Mouse (Mus musculus): ENCODE data around the gene Sh2b1. TPM values are rescaled to one million over a fixed set of nuclear protein-coding genes. Genes with fewer than 3 reads are reported as not detected.

The Sh2b1 gene
- polyA plus RNA-seq, 1 experiment from 2014 or later: 60.9 TPM

- Histone ChIP-seq H3K27me3 (0 out of 2 replicates have a peak, but pooled peaks cover 4% of the 10 kb centered on the region), H3K4me3 (peak within 1 kb of the TSS; percentile 77), H3K9me3 (no peaks in the 10 kb centered on the region), H3K9ac (replicated peaks) (peak within 1 kb of the TSS; percentile 89), H3K4me1 (peaks cover 15% of the 10 kb centered on the region), H3K27ac (replicated peaks) (peak within 1 kb of the TSS; percentile 88), H3K36me3 (0 out of 2 replicates have a peak, but pooled peaks cover 4% of the 10 kb centered on the region), H3K4me2 (replicated peaks) (peak within 1 kb of the TSS; percentile 76)
- under 1% methylated on average over 76 of the region's 82 CpGs for WGBS
- ATAC-seq (ENCODE audit: low FRiP score, low read depth): peak; percentile 94
Measured at GRCm38 (mm10) chr7:126428631-126429502, 46.4 kb downstream of the Sh2b1 start, which contains the start of gene Rabep2. Gene Rabep2 (plus strand): TSS chr7:126428759.

GRCm38 (mm10) chr7:126428154-126428553 lies 47.1 kb downstream of the Sh2b1 start:
- 26% methylated on average over 4 of the region's 4 CpGs for WGBS
- Histone ChIP-seq H3K27ac (replicated peaks) (peak overlapping the region; percentile 88), H3K4me1 (peaks cover 15% of the 10 kb centered on the region), H3K27me3 (0 out of 2 replicates have a peak, but pooled peaks cover 4% of the 10 kb centered on the region), H3K9ac (replicated peaks) (peak overlapping the region; percentile 89), H3K36me3 (0 out of 2 replicates have a peak, but pooled peaks cover 4% of the 10 kb centered on the region), H3K4me2 (replicated peaks) (peak overlapping the region; percentile 76), H3K9me3 (no peaks in the 10 kb centered on the region), H3K4me3 (peak overlapping the region; percentile 77)
- ATAC-seq (ENCODE audit: low FRiP score, low read depth): 0 out of 2 replicates have a peak, but pooled peaks have one; percentile 7

- Histone ChIP-seq H3K27ac (replicated peaks) (no peak overlapping the region), H3K9me3 (no peaks in the 10 kb centered on the region), H3K4me2 (replicated peaks) (peak overlapping the region; percentile 76), H3K4me1 (peaks cover 15% of the 10 kb centered on the region), H3K27me3 (0 out of 2 replicates have a peak, but pooled peaks cover 4% of the 10 kb centered on the region), H3K4me3 (no peak overlapping the region), H3K9ac (replicated peaks) (peak overlapping the region; percentile 89; the same call in 1 of the 2 replicates), H3K36me3 (0 out of 2 replicates have a peak, but pooled peaks cover 4% of the 10 kb centered on the region)
- ATAC-seq (ENCODE audit: low FRiP score, low read depth): no peak
- 67% methylated on average over 12 of the region's 13 CpGs for WGBS
Measured at GRCm38 (mm10) chr7:126427323-126427860, 47.8 kb downstream of the Sh2b1 start.

GRCm38 (mm10) chr7:126424161-126424560 lies 51.1 kb downstream of the Sh2b1 start:
- Histone ChIP-seq H3K27ac (replicated peaks) (no peak overlapping the region), H3K4me1 (peaks cover 7% of the 10 kb centered on the region), H3K4me2 (replicated peaks) (no peak overlapping the region), H3K9me3 (no peaks in the 10 kb centered on the region), H3K9ac (replicated peaks) (no peak overlapping the region), H3K36me3 (no peaks in the 10 kb centered on the region), H3K27me3 (no peaks in the 10 kb centered on the region), H3K4me3 (no peak overlapping the region)
- WGBS: 83% methylated on average over 6 of the region's 6 CpGs
- ATAC-seq (ENCODE audit: low FRiP score, low read depth): no peak

GRCm38 (mm10) chr7:126421756-126422155 lies 53.5 kb downstream of the Sh2b1 start:
- Histone ChIP-seq H3K27me3 (no peaks in the 10 kb centered on the region; the same call in 1 of the 2 replicates), H3K9me3 (no peaks in the 10 kb centered on the region), H3K27ac (replicated peaks) (no peak overlapping the region), H3K4me3 (no peak overlapping the region), H3K4me2 (replicated peaks) (no peak overlapping the region), H3K9ac (replicated peaks) (no peak overlapping the region), H3K4me1 (peaks cover 6% of the 10 kb centered on the region), H3K36me3 (no peaks in the 10 kb centered on the region)
- no peak for ATAC-seq (ENCODE audit: low FRiP score, low read depth)
- 94% methylated on average over 5 of the region's 5 CpGs for WGBS

GRCm38 (mm10) chr7:126418496-126418895 lies 56.7 kb downstream of the Sh2b1 start:
- H3K4me2 ChIP-seq (replicated peaks): no peak overlapping the region
- WGBS: 79% methylated on average over 3 of the region's 3 CpGs
- ATAC-seq (ENCODE audit: low FRiP score, low read depth): no peak
- H3K27ac ChIP-seq (replicated peaks): no peak overlapping the region
- H3K9me3 ChIP-seq: no peaks in the 10 kb centered on the region
- no peak overlapping the region for H3K4me3 ChIP-seq
- H3K4me1 ChIP-seq: peaks cover 11% of the 10 kb centered on the region
- H3K36me3 ChIP-seq: no peaks in the 10 kb centered on the region
- H3K9ac ChIP-seq (replicated peaks): no peak overlapping the region
- peaks cover 10% of the 10 kb centered on the region for H3K27me3 ChIP-seq

- Histone ChIP-seq H3K9ac (replicated peaks) (no peak overlapping the region), H3K27me3 (peaks cover 10% of the 10 kb centered on the region), H3K4me2 (replicated peaks) (no peak overlapping the region), H3K4me3 (no peak overlapping the region), H3K9me3 (no peaks in the 10 kb centered on the region), H3K27ac (replicated peaks) (no peak overlapping the region), H3K36me3 (no peaks in the 10 kb centered on the region), H3K4me1 (peaks cover 11% of the 10 kb centered on the region)
- 64% methylated on average over 4 of the region's 4 CpGs for WGBS
- no peak for ATAC-seq (ENCODE audit: low FRiP score, low read depth)
Measured at GRCm38 (mm10) chr7:126417606-126418005, 57.6 kb downstream of the Sh2b1 start.

- H3K9me3 ChIP-seq: no peaks in the 10 kb centered on the region
- no peak overlapping the region for H3K4me2 ChIP-seq (replicated peaks)
- WGBS: 2% methylated on average over 8 of the region's 8 CpGs
- no peak overlapping the region for H3K9ac ChIP-seq (replicated peaks)
- H3K27ac ChIP-seq (replicated peaks): no peak overlapping the region
- H3K27me3 ChIP-seq: peaks cover 10% of the 10 kb centered on the region
- ATAC-seq (ENCODE audit: low FRiP score, low read depth): no peak
- H3K4me1 ChIP-seq: peaks cover 11% of the 10 kb centered on the region
- no peaks in the 10 kb centered on the region for H3K36me3 ChIP-seq
- H3K4me3 ChIP-seq: no peak overlapping the region
Measured at GRCm38 (mm10) chr7:126417045-126417444, 58.2 kb downstream of the Sh2b1 start.

Other genes starting within 250 kb of the Sh2b1 start
- gene Sbk1, start 202.8 kb downstream of the Sh2b1 start, polyA plus RNA-seq (2016; fragmentation: Nextera tagmentation; extraction: Ambion mirVana): 276 and 311 TPM in 2 replicates
- 1.4 and 2.6 TPM in 2 replicates for gene Lat, start 105.9 kb downstream of the Sh2b1 start, polyA plus RNA-seq (2016; fragmentation: Nextera tagmentation; extraction: Ambion mirVana)
- 64.3 and 66.9 TPM in 2 replicates for gene Spns1, start 98.0 kb downstream of the Sh2b1 start, polyA plus RNA-seq (2016; fragmentation: Nextera tagmentation; extraction: Ambion mirVana)
- 3.4 and 4.3 TPM in 2 replicates for gene Nfatc2ip, start 78.7 kb downstream of the Sh2b1 start, polyA plus RNA-seq (2016; fragmentation: Nextera tagmentation; extraction: Ambion mirVana)
- gene Cd19, start 60.5 kb downstream of the Sh2b1 start, polyA plus RNA-seq (2016; fragmentation: Nextera tagmentation; extraction: Ambion mirVana): not detected in 2 replicates
- 25.1 and 26.0 TPM in 2 replicates for gene Rabep2, start 46.7 kb downstream of the Sh2b1 start, polyA plus RNA-seq (2016; fragmentation: Nextera tagmentation; extraction: Ambion mirVana)
- gene Atp2a1, start 12.3 kb downstream of the Sh2b1 start, polyA plus RNA-seq (2016; fragmentation: Nextera tagmentation; extraction: Ambion mirVana): 0.57 and 0.58 TPM in 2 replicates
- gene Tufm, start 11.9 kb upstream of the Sh2b1 start, polyA plus RNA-seq (2016; fragmentation: Nextera tagmentation; extraction: Ambion mirVana): 115 and 119 TPM in 2 replicates
- 72.8 and 82.0 TPM in 2 replicates for gene Atxn2l, start 28.0 kb upstream of the Sh2b1 start, polyA plus RNA-seq (2016; fragmentation: Nextera tagmentation; extraction: Ambion mirVana)
- gene Eif3c, start 91.0 kb upstream of the Sh2b1 start, polyA plus RNA-seq (2016; fragmentation: Nextera tagmentation; extraction: Ambion mirVana): 200 and 222 TPM in 2 replicates
- 0.27 and 0.63 TPM in 2 replicates for gene Apobr, start 109.5 kb upstream of the Sh2b1 start, polyA plus RNA-seq (2016; fragmentation: Nextera tagmentation; extraction: Ambion mirVana)
- gene Cln3, start 110.4 kb upstream of the Sh2b1 start, polyA plus RNA-seq (2016; fragmentation: Nextera tagmentation; extraction: Ambion mirVana): 26.1 and 29.2 TPM in 2 replicates
- not detected in 2 replicates for gene Il27, start 119.5 kb upstream of the Sh2b1 start, polyA plus RNA-seq (2016; fragmentation: Nextera tagmentation; extraction: Ambion mirVana)
- gene Nupr1, start 155.4 kb upstream of the Sh2b1 start, polyA plus RNA-seq (2016; fragmentation: Nextera tagmentation; extraction: Ambion mirVana): 4.4 and 7.9 TPM in 2 replicates
- gene Sgf29, start 173.9 kb upstream of the Sh2b1 start, polyA plus RNA-seq (2016; fragmentation: Nextera tagmentation; extraction: Ambion mirVana): 44.1 and 46.4 TPM in 2 replicates
- 0.45 and 1.1 TPM in 2 replicates for gene Sult1a1, start 201.0 kb upstream of the Sh2b1 start, polyA plus RNA-seq (2016; fragmentation: Nextera tagmentation; extraction: Ambion mirVana)
- gene Bola2, start 220.0 kb upstream of the Sh2b1 start, polyA plus RNA-seq (2016; fragmentation: Nextera tagmentation; extraction: Ambion mirVana): 151 TPM in 2 replicates
- gene Slx1b, start 220.4 kb upstream of the Sh2b1 start, polyA plus RNA-seq (2016; fragmentation: Nextera tagmentation; extraction: Ambion mirVana): 16.6 and 19.1 TPM in 2 replicates
- 60.8 and 65.9 TPM in 2 replicates for gene Coro1a, start 232.4 kb upstream of the Sh2b1 start, polyA plus RNA-seq (2016; fragmentation: Nextera tagmentation; extraction: Ambion mirVana)